Mouse (Mus musculus): ENCODE measurements around the gene H2al1k.
A peak's percentile ranks its signal among the peaks of the same experiment; 100 is the strongest.
"Not testable (repeated sequence)": the region's sequence is repeated elsewhere in the genome, so short reads cannot be mapped to it uniquely, and the experiment has no call there.

Gene H2al1k

GRCm38 (mm10) chrX:9350327-9350726 lies at the start of gene H2al1k:
H2al1k (plus strand) TSS chrX:9350627.
- not testable (repeated sequence) for DNase-seq (ENCODE audit: low spot score)

GRCm38 (mm10) chrX:9302791-9303190 lies 47.6 kb upstream of the H2al1k start:
- no peak for DNase-seq (ENCODE audit: low spot score)

- peak; percentile 34 for DNase-seq (ENCODE audit: low spot score)
Measured at GRCm38 (mm10) chrX:9303455-9303854, 47.0 kb upstream of the H2al1k start.

GRCm38 (mm10) chrX:9316457-9316856 lies 34.0 kb upstream of the H2al1k start:
- not testable (repeated sequence) for DNase-seq (ENCODE audit: low spot score)

- DNase-seq (ENCODE audit: low spot score) = not testable (repeated sequence)
Measured at GRCm38 (mm10) chrX:9327954-9328353, 22.5 kb upstream of the H2al1k start.

GRCm38 (mm10) chrX:9332366-9332962 lies 18.0 kb upstream of the H2al1k start:
- DNase-seq (ENCODE audit: low spot score) = not testable (repeated sequence)

- DNase-seq (ENCODE audit: low spot score) = not testable (repeated sequence)
Measured at GRCm38 (mm10) chrX:9333035-9333434, 17.4 kb upstream of the H2al1k start.

GRCm38 (mm10) chrX:9334996-9335395 lies 15.4 kb upstream of the H2al1k start:
- DNase-seq (ENCODE audit: low spot score) = not testable (repeated sequence)

- peak; percentile 0 for DNase-seq (ENCODE audit: low spot score)
Measured at GRCm38 (mm10) chrX:9374012-9374411, 23.6 kb downstream of the H2al1k start.

GRCm38 (mm10) chrX:9375927-9376326 lies 25.5 kb downstream of the H2al1k start:
- DNase-seq (ENCODE audit: low spot score) = not testable (repeated sequence)

Data from c-Kit-positive CD71-positive TER-119-positive erythroid progenitor cells, embryonic 14.5 days (primary cell).